Mouse (Mus musculus) cerebellum, adult (tissue): Measurements from ENCODE around the gene Mpi.
A peak's percentile ranks its signal among the peaks of the same experiment; 100 is the strongest.

Experiments
- ATAC-seq: cut with Nextera tagmentation; 2 replicates; pipeline ENCODE4 v1.9.2; 2017; ENCODE audit warnings: mild to moderate bottlenecking, moderate library complexity, mixed read lengths; ENCODE audit not compliant: insufficient number of reproducible peaks, low FRiP score, low TSS enrichment

Mpi gene

GRCm38 (mm10) chr9:57562896-57563372 is 10.4 kb upstream of the Mpi start:
- no peak for ATAC-seq

GRCm38 (mm10) chr9:57561711-57562099 is 9.1 kb upstream of the Mpi start:
- ATAC-seq = no peak

- ATAC-seq = peak; percentile 98
Observed at GRCm38 (mm10) chr9:57560861-57561710, 8.5 kb upstream of the Mpi start, which contains the start of gene Scamp2. Scamp2 (plus strand) TSS chr9:57560943.

- no peak for ATAC-seq
Observed at GRCm38 (mm10) chr9:57560263-57560662, 7.7 kb upstream of the Mpi start.

- ATAC-seq = no peak
Observed at GRCm38 (mm10) chr9:57559568-57559967, 7.0 kb upstream of the Mpi start.

GRCm38 (mm10) chr9:57558625-57559024 is 6.1 kb upstream of the Mpi start:
- ATAC-seq = no peak

GRCm38 (mm10) chr9:57557215-57557614 is 4.7 kb upstream of the Mpi start:
- ATAC-seq = no peak

GRCm38 (mm10) chr9:57554753-57555152 is 2.2 kb upstream of the Mpi start:
- no peak for ATAC-seq

- ATAC-seq = no peak
Observed at GRCm38 (mm10) chr9:57553119-57553518, 556 bp upstream of the Mpi start.

GRCm38 (mm10) chr9:57550126-57550862 is 2.3 kb downstream of the Mpi start:
- ATAC-seq = no peak

- ATAC-seq = no peak
Observed at GRCm38 (mm10) chr9:57549186-57549585, 3.4 kb downstream of the Mpi start.

- ATAC-seq = no peak
Observed at GRCm38 (mm10) chr9:57547869-57548268, 4.7 kb downstream of the Mpi start.

- no peak for ATAC-seq
Observed at GRCm38 (mm10) chr9:57547287-57547686, 5.3 kb downstream of the Mpi start.

GRCm38 (mm10) chr9:57543951-57544350 is 8.6 kb downstream of the Mpi start:
- no peak for ATAC-seq

- ATAC-seq = no peak
Observed at GRCm38 (mm10) chr9:57541312-57541711, 11.3 kb downstream of the Mpi start.

- ATAC-seq = no peak
Observed at GRCm38 (mm10) chr9:57539550-57539949, 13.0 kb downstream of the Mpi start.

- peak; percentile 23; the same call in 1 of the 2 replicates for ATAC-seq
Observed at GRCm38 (mm10) chr9:57537728-57538181, 14.8 kb downstream of the Mpi start.

GRCm38 (mm10) chr9:57537044-57537727 is 15.4 kb downstream of the Mpi start, which contains the start of gene Fam219b:
Fam219b (plus strand) TSS chr9:57537528.
- peak; percentile 78 for ATAC-seq

- ATAC-seq = no peak
Observed at GRCm38 (mm10) chr9:57536362-57536761, 16.2 kb downstream of the Mpi start.

GRCm38 (mm10) chr9:57531946-57532345 is 20.6 kb downstream of the Mpi start:
- no peak for ATAC-seq

GRCm38 (mm10) chr9:57526435-57526834 is 26.1 kb downstream of the Mpi start:
- no peak for ATAC-seq
